Mouse (Mus musculus) right cerebral cortex, postnatal 10 days (tissue): ENCODE measurements around the gene Hoxa9.

ENCODE experiments used
- DNase-seq, 2 experiments: peaks; one replicate each; pipeline ENCODE4 v3.0.0; 2021; ENCODE audit warnings: low spot score in 2 of 2

Hoxa9 gene

DNA sequence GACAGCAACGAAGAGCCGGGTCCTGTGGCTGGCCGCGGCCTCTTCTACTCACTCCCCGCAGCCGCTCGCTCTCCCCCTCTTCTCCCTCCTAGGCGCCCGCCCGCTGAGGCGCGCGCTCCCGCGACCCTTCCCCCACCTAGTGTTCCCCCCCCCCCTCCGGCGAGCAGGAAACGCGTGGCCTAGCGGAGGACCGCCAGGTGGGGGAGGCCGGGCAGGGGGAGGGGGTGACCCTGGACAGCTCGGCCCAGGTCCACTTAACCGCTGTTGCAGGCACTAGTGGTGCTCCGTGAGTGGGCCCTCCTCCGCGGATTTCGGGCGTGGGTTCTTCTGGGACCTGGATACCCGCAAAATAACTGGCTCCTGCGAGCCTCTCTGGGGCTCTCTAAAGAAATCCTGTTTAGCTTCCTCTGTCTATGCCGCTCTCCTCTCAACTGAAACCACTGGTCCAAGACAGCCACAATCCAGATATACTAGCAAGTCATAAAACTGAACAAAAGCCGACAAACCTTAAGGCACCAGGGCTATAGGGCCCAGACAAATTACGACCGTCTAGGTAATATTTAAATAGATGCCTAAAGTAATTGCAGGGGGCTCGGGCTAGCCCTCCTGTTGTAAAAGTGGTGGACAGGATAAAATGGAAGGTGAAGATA, at the start of gene Hoxa9:
Hoxa9 (minus strand) TSS at position 574 of the 650 bp plus-strand sequence.
- DNase-seq: no peak

DNA sequence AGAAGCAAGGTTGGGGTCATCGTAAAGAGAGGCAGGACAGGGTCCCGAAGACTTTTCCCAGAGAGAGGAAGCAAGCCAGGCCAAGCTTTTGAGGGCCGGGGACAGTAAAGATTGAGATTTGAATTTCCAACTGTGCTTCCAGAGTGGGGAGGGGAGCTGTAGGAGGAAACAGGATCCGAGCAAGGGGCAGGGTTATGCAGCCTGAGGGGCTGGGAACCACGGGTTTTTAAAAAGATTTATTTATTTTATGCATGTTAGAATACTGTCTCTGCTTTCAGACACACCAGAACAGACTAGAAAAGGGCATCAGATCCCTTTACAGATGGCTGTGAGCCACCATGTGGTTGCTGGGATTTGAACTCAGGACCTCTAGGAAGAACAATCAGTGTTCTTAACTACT, 46.0 kb upstream of the Hoxa9 start:
- no peak for DNase-seq

DNA sequence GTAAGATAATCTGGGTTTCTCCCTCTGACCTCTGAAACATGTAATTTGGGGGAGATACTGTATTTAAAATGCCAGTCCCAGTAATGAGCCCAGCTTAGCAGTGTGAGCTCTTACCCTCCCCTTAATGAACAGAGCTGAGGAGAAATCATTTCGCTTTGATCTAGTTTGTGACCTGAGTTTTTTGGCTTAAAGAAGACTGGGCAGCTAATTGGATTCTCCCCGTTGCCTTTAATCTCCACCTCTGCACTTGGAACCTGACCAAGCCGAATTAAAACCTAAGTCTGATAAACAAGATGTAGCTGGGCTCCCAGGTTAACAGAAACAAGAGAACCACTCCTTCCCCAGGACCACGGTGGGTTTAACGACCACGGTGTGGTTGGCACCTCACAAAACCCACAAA, 45.5 kb upstream of the Hoxa9 start:
- no peak for DNase-seq

- no peak for DNase-seq
Observed at GRCm38 (mm10) chr6:52275563-52276280, 44.8 kb upstream of the Hoxa9 start.

GRCm38 (mm10) chr6:52274576-52274975, 43.7 kb upstream of the Hoxa9 start:
- no peak for DNase-seq

GRCm38 (mm10) chr6:52273656-52274280, 42.9 kb upstream of the Hoxa9 start:
- no peak for DNase-seq

DNA sequence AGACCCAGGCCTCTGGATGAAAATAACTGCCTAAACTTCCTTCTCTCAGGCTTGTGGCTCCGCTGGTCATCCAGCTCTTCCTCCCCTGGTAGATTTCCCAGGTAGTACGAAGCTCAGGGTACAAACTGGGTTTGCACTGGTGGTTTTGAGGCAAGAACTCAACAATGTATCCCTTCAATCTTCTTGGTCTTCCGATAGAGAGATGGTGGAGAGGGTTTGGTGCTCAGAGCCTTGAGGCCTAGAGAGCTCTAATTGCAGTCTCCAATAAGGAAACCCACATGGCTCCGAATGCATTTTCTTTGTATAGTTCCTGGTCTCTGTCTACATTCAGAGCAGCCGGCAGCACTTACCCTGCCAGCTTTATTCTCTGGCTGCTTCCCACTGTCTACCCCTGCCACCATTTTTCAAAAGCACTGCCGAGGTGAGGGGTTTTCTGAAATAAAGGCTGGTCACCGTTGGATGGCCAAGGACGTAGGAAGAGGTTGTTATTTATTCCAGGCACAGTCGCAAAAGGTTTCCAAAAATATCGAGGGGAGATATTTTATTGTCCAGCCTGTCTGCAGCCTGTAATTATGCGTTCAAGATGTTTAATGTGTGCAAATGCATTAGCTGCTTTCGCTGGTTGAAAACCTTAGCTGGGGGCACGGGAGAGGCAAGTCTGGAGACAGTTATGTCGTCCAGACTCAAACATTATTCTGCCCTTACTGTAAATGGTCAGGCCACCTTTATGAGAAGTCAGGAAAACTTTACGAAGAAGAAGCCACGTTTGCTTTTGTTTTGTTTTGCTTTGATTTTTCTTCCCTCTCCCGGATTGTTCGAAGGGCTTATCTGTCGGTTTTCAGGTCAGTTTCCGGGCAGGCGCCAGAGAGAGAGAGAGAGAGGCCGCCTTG, 42.1 kb upstream of the Hoxa9 start:
- no peak for DNase-seq

DNA sequence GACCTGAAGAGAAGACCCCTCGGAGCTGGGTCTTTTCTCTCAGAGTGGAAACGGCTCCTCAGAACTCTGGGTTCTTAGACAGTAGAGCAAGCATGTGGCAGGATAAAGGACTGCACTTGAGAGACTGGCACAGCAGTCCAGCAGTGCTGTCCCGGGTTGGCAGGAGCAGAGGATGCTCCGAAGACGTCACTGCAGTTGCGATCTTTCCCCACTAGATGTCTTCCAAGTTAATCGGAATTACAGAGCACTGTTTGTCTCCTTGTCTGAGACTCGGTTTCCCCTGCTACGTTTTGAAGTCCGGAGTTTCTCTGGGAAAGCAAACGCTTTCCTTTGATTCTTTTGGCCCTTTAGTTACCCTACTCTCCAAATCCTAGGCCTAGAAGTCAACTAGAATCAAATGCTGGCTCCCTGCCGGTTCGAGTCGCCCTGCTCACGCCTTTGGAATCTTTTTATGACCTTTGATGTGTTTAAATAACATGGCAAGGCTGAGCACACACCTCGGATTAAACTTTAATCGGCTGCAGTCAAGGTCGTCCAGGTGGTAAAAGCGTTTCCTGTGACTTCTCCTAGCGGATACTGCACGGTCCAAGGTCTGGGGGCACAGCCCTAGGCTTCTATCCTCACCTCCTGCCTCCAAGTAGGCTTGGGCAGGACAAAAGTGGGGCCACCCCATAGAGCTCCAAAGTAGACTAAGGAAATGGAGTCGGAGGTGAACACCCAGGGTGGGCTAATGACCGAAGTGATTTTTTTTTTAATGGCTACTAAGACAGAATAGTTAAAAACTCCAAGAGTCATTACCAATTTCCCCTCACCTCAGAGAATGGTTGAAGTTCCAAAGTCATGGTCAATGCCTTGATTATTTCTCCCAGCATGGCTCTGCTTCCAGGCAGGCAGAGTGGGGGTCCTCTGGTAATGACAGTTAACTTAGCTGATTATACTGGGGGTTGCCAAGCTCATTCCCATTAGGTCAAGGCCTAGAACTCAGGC, 39.9 kb upstream of the Hoxa9 start:
- DNase-seq: peak; percentile 61 to 76

GRCm38 (mm10) chr6:52268756-52269155, 37.9 kb upstream of the Hoxa9 start:
- no peak for DNase-seq

DNA sequence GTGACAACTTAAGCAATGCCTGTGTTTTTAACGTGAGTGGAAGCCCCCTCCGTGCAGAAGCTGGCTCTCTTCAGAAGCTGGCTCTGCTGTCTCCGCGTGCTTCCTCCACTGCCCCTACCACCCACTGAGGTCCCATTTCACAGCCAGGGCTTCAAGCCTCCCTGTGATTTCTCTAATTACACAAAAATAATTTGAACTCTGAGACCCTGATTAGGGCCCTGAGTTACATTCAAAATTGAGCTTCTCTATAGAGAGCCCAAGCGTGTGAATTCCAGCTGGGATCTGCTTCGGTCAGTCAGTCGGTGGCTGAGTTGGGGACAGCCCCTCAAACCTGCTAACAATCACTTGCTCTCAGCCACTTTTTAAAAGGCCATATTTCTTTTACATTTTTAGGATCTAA, 37.5 kb upstream of the Hoxa9 start:
- DNase-seq: no peak

- no peak for DNase-seq
Observed at GRCm38 (mm10) chr6:52267691-52268090, 36.8 kb upstream of the Hoxa9 start.

- DNase-seq: no peak
Observed at GRCm38 (mm10) chr6:52267221-52267620, 36.3 kb upstream of the Hoxa9 start.

- no peak for DNase-seq
Observed at GRCm38 (mm10) chr6:52266666-52266985, 35.7 kb upstream of the Hoxa9 start.

- DNase-seq: no peak
Observed at GRCm38 (mm10) chr6:52265913-52266665, 35.2 kb upstream of the Hoxa9 start.

- no peak for DNase-seq
Observed at GRCm38 (mm10) chr6:52265306-52265912, 34.5 kb upstream of the Hoxa9 start.

GRCm38 (mm10) chr6:52264106-52264790, 33.4 kb upstream of the Hoxa9 start:
- no peak for DNase-seq

DNA sequence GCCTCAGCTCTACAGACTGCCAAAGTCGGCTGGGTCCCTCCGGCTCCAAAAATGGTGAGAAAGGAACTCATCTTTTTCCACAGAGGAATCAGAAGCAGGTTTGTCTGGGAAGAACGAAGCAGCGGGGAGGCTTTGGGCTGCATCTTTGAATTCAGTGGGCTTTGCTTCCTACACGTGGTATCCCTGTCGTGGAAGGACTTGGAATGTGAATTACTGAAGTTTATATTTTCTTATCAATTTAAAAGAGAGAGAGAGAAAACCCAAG, 32.4 kb upstream of the Hoxa9 start:
- no peak for DNase-seq

DNA sequence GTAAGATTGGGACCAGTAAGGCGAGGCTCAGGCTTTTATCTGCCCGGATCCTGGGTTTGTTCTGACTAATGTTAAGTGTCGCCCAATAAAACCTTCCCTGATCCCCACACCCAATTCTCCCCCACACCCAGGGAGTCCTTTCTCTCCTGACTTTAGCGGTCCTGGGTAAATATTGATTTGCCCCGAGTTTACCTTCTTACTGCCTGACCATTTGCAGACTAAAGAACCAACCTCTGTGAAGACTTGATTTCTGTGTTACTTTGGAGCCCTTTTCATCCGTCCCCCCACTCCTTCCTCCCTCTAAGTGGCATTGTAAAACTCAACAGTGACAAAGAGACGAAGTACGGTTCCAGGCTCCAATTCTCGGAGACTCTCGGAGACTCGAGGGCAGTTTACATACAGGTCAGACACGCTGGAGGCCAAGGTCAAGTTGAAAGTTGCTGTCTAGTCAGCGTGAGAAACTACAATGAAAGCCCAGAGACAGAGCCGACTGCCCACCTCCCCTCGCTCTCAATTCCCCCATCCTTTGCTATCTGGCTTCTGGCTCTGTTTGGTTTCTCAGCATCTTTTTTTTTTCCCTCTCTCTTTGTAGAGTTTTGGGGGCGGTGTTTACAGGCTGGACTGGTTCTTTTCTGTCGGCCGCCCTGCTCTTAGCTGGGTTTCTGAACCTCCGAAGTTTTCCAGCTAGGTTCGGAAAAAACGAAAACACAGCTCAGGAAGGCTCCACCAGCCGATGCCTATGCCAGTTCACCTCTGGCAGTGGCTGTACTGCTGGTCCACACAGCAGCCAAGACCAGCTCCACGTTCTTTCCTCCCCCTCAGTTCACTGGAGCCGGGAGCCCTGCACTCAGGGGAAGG, 31.8 kb upstream of the Hoxa9 start:
- no peak for DNase-seq
